Mouse (Mus musculus) forebrain, postnatal 0 days (tissue): ENCODE data around the gene Cd3eap. TPM values are rescaled to one million over a fixed set of nuclear protein-coding genes. Genes with fewer than 3 reads are reported as not detected.

Experiments
- ATAC-seq: fragments of 200-750 bp; cut with Nextera tagmentation; 2 replicates; pipeline ENCODE4 v1.8.0; 2017; ENCODE audit warnings: mild to moderate bottlenecking, moderate library complexity
- DNase-seq: peaks from one replicate; pipeline ENCODE4 v3.0.0-alpha.2; 2015
- H3K27ac ChIP-seq: fragments of 300-500 bp; sonication (generic); 2 replicates; pipeline ENCODE4 v1.5.1; 2014; ENCODE audit warnings: low read depth, mild to moderate bottlenecking, antibody characterized with exemption, low read length, moderate library complexity, mixed read lengths
- H3K27me3 ChIP-seq: fragments of 300-500 bp; sonication (generic); 2 replicates; pipeline ENCODE4 v1.6.1; 2014; ENCODE audit warnings: mild to moderate bottlenecking, low read length, mixed read lengths; ENCODE audit not compliant: insufficient read depth
- H3K36me3 ChIP-seq: fragments of 300-500 bp; sonication (generic); 2 replicates; pipeline ENCODE4 v1.6.1; 2014; ENCODE audit warnings: mild to moderate bottlenecking, moderate library complexity; ENCODE audit not compliant: insufficient read depth
- H3K4me1 ChIP-seq: fragments of 300-500 bp; sonication (generic); 2 replicates; pipeline ENCODE4 v1.6.1; 2014; ENCODE audit warnings: antibody characterized with exemption; ENCODE audit not compliant: insufficient read depth
- H3K4me2 ChIP-seq: fragments of 300-500 bp; sonication (generic); 2 replicates; pipeline ENCODE4 v1.6.1; 2014; ENCODE audit warnings: low read depth, mild to moderate bottlenecking, moderate library complexity
- H3K4me3 ChIP-seq: fragments of 300-500 bp; sonication (generic); 2 replicates; pipeline ENCODE4 v1.5.1; 2014; ENCODE audit warnings: low read depth, low read length, mixed read lengths
- H3K9ac ChIP-seq: fragments of 300-500 bp; sonication (generic); 2 replicates; pipeline ENCODE4 v1.6.1; 2014; ENCODE audit warnings: mild to moderate bottlenecking
- H3K9me3 ChIP-seq: fragments of 300-500 bp; sonication (generic); 2 replicates; pipeline ENCODE4 v1.6.1; 2016; ENCODE audit warnings: low read length
- CTCF ChIP-seq: sonication (generic); IDR thresholded peaks from 2 replicates; pipeline ENCODE4 v1.5.1; 2016; ENCODE audit warnings: antibody characterized with exemption, control low read depth, low read depth
- WGBS: fragments of 180-500 bp; shearing (Covaris S2); extraction: QIAGEN DNeasy Blood & Tissue Kit; methylation state at CpG from one replicate; pipeline ENCODE4 v1.1.7; 2014; 5-methylcytosine and 5-hydroxymethylcytosine counted together
- polyA plus RNA-seq: library from polyadenylated mRNA; unstranded; fragments of >200 nt; fragmentation: Nextera tagmentation; extraction: Ambion mirVana; gene quantifications from 2 replicates; pipeline ENCODE4 v1.2.1, GENCODE M21; 2015
- total RNA-seq: library from RNA; depleted of rRNA; stranded (reverse); fragments of >200 nt; gene quantifications from 2 replicates; pipeline ENCODE4 v1.2.3, GENCODE M21; 2014

Gene Cd3eap
- total and polyA plus RNA-seq, 2 experiments from 2014 or later = 12.1 to 21.6 TPM

DNA sequence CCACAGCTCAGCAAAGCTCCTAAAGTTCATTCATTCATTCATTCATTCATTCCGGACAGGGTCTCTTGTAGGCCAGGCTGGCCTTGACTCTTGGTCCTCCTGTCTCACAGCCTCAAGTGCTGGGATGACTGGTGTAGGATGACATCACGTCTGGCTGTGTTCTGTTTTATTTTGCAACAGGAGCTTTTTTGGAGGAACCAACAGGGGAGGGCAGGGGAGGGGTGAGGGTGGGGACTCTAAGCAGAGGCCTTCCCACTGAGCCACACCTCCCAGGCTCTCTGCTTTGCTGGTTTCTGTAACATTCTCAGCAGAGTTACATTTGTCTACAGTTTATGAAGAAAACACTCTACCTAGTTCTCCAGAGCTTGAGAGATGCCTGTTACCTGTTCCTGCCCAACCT, 21.2 kb downstream of the Cd3eap start:
- Histone ChIP-seq H3K36me3 (no peaks in the 10 kb centered on the region), H3K27ac (no peak overlapping the region), H3K9ac (no peak overlapping the region), H3K4me2 (no peak overlapping the region), H3K4me3 (no peak overlapping the region), H3K9me3 (no peaks in the 10 kb centered on the region), H3K4me1 (peaks cover 5% of the 10 kb centered on the region; the same call in 1 of the 2 replicates), H3K27me3 (no peaks in the 10 kb centered on the region)
- 69% methylated on average over 2 of the region's 2 CpGs for WGBS
- DNase-seq (no peak), ATAC-seq (no peak)
- TF ChIP-seq CTCF = no peak

DNA sequence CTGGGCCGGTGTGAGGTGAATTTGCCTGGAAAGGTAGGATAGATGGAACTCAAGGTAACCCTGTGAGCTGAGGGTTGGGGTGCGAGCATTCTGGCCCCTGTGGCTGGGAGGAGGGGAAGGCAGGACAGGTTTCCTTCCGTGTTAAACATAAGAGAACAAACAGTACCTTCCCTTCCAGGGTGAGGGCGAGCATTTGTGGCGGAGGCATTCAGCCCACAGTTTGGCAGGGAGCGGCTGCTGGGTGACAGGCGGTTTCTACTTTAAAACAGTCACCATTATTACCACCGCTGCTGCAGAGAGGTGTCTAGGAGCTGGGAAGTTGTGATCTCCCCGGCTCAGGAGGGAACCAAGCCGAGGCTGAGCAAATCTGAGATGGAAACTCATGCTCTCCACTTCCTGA, 22.2 kb downstream of the Cd3eap start:
- Histone ChIP-seq H3K4me1 (peaks cover 9% of the 10 kb centered on the region; the same call in 1 of the 2 replicates), H3K9ac (no peak overlapping the region), H3K27me3 (no peaks in the 10 kb centered on the region), H3K4me2 (no peak overlapping the region), H3K27ac (no peak overlapping the region), H3K36me3 (no peaks in the 10 kb centered on the region), H3K9me3 (no peaks in the 10 kb centered on the region), H3K4me3 (no peak overlapping the region)
- ATAC-seq (no peak), DNase-seq (no peak)
- 68% methylated on average over 10 of the region's 10 CpGs for WGBS
- no peak for TF ChIP-seq CTCF

DNA sequence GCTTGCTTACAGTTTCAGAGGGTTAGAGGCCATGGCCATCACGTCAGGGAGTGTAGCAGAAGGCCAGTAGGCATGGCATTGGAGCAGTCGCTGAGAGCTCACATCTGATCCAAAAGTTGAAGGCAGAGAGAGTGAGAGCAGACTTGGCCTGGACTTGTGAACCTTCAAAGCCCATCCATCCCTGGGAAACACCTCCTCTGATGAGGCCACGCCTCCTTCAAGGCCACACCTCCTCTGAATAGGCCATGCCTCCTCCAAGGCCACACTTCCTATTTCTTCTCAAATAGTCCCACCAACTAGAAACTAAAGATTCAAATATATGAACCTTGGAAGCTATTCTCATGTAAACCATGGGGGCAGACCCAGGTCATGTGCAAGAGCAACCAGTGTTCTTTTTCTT, 23.7 kb downstream of the Cd3eap start:
- TF ChIP-seq CTCF = no peak
- no peak for DNase-seq
- H3K36me3 ChIP-seq = no peaks in the 10 kb centered on the region
- no peaks in the 10 kb centered on the region for H3K9me3 ChIP-seq
- no peak for ATAC-seq
- H3K4me3 ChIP-seq = no peak overlapping the region
- H3K27ac ChIP-seq = no peak overlapping the region
- WGBS = 47% methylated on average over 3 of the region's 3 CpGs
- no peak overlapping the region for H3K9ac ChIP-seq
- H3K4me1 ChIP-seq = peaks cover 5% of the 10 kb centered on the region; the same call in 1 of the 2 replicates
- H3K27me3 ChIP-seq = no peaks in the 10 kb centered on the region
- no peak overlapping the region for H3K4me2 ChIP-seq

DNA sequence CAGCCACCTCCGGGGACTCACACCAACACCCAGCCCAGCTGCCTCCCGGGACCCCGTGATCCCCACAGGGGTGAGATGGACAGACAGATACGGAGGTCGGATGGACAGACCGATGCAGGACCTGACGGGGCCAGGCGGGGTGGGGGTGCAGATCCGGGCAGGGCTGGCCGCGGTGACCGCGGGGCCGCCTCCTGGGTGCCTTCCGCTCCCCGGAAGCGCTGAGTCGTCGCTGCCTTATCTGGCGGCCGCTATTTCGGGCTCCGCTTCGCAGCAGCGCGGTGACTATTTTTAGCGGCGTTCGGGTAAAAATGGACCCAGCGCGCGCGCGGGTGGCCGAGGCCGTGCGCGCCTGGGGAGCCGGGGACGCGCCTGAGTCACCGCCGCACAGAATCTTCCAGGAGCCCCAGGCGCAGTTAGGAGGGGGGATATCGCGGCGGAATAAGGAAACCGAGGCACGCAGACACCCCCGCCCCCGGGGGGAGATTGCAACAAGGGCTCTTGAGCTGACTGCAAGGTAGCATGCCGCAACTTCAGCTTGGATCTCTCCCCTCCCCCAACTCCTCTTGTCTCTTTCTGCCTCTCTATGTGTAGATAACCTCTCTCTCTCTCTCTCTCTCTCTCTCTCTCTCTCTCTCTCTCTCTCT, 26.5 kb downstream of the Cd3eap start:
- 2% methylated on average over 52 of the region's 52 CpGs for WGBS
- H3K27me3 ChIP-seq = no peaks in the 10 kb centered on the region
- ATAC-seq = peak; percentile 85

DNA sequence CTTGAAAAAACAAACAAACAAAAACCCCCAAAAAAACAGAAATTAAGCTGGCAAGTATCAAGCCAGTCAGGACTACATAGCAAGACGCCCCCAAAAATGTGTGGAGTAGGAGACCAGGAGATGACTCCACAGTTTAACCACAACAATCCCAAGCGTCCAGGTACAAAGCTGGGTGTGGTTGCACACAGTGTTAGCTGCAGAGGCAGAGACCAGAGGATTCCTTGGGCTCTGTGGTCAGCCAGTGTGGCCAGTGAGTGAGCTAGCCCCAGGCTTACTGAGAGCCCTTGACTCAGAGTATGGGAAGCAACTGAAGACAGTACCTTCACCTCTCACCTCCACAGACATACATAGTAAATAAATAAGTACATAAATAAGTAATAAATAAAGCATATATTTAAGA, 27.4 kb downstream of the Cd3eap start:
- TF ChIP-seq CTCF = no peak
- Histone ChIP-seq H3K4me3 (no peak overlapping the region), H3K9me3 (no peaks in the 10 kb centered on the region), H3K4me2 (no peak overlapping the region), H3K27ac (no peak overlapping the region), H3K9ac (no peak overlapping the region), H3K4me1 (peaks cover 13% of the 10 kb centered on the region; the same call in 1 of the 2 replicates), H3K36me3 (no peaks in the 10 kb centered on the region), H3K27me3 (no peaks in the 10 kb centered on the region)
- no peak for DNase-seq
- WGBS = 80% methylated on average over 2 of the region's 2 CpGs
- ATAC-seq = no peak

More for the DNA sequence above, 26.5 kb downstream of the Cd3eap start:
- Histone ChIP-seq H3K4me1 (peaks cover 5% of the 10 kb centered on the region; the same call in 1 of the 2 replicates), H3K4me2 (peak overlapping the region; percentile 90), H3K9ac (peak overlapping the region; percentile 78), H3K27ac (peak overlapping the region; percentile 75), H3K36me3 (no peaks in the 10 kb centered on the region), H3K4me3 (peak overlapping the region; percentile 67), H3K9me3 (no peaks in the 10 kb centered on the region)
- peak; percentile 85 for DNase-seq
- 0 out of 2 replicates have a peak, but pooled peaks have one; percentile 6 for TF ChIP-seq CTCF

DNA sequence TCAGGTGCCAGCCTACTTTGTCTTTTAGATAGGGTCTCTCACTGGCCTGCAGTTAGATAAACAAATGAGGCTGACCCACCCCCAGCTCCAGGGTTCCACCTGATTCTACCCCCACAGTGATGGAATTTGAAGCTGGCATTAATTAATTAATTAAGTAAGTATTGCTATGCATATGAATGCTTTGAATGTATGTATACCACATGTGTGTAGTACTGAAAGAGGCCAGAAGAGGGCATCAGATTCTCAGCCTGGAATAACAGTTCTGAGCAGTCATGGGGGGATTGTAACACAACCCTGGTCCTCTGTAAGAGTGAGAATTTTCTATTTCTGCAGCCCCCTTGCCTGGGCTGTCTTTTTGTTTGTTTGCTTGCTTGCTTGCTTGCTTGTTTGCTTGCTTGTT, 30.9 kb downstream of the Cd3eap start:
- Histone ChIP-seq H3K4me3 (no peak overlapping the region), H3K4me1 (peaks cover 21% of the 10 kb centered on the region; the same call in 1 of the 2 replicates), H3K27ac (no peak overlapping the region), H3K9me3 (no peaks in the 10 kb centered on the region), H3K27me3 (no peaks in the 10 kb centered on the region), H3K36me3 (no peaks in the 10 kb centered on the region), H3K9ac (no peak overlapping the region), H3K4me2 (no peak overlapping the region)
- ATAC-seq = no peak
- TF ChIP-seq CTCF = peak; percentile 45; the same call in 1 of the 2 replicates
- no peak for DNase-seq

DNA sequence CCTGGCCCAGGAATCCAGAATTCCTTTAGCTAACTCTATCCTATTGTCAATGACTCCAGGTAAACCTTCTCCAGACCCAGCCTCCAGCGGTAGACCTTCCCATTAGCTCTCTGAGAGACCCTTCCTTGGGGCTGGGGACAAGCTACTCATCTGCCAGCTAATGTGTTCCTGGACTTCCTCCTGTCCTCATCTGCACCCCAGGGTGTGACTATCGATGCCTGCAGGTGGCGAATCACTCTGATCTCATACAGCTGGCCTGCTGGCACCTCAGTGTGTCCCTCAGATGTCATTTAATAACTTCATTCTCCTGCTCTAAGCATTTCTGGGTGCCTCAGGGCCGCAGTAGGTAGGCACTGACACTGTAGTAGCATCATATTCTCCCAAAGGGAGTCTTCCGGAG, 31.5 kb downstream of the Cd3eap start:
- H3K9ac ChIP-seq = no peak overlapping the region
- DNase-seq (no peak), ATAC-seq (no peak)
- no peak for TF ChIP-seq CTCF
- H3K4me3 ChIP-seq = no peak overlapping the region
- peaks cover 21% of the 10 kb centered on the region; the same call in 1 of the 2 replicates for H3K4me1 ChIP-seq
- no peaks in the 10 kb centered on the region for H3K9me3 ChIP-seq
- WGBS = 81% methylated on average over 5 of the region's 5 CpGs
- no peaks in the 10 kb centered on the region for H3K27me3 ChIP-seq
- H3K27ac ChIP-seq = no peak overlapping the region
- H3K4me2 ChIP-seq = no peak overlapping the region; the same call in 1 of the 2 replicates
- H3K36me3 ChIP-seq = no peaks in the 10 kb centered on the region
